Mouse (Mus musculus) MEL (cell line): ENCODE results near the gene Uchl5. TPM values are rescaled to one million over a fixed set of nuclear protein-coding genes. Genes with fewer than 3 reads are reported as not detected.

Source experiments
- DNase-seq: peaks from one replicate; pipeline ENCODE4 v3.0.0; 2011; ENCODE audit warnings: low read depth, low spot score
- H3K27ac ChIP-seq: 2 replicates; pipeline ENCODE4 v1.5.1; 2012; ENCODE audit warnings: low read depth, mild to moderate bottlenecking, control low read depth, low read length, moderate library complexity; ENCODE audit not compliant: control insufficient read depth
- H3K27me3 ChIP-seq, 2 experiments: fragments of 150-350 bp in 1 of 2; sonication (generic) in 1 of 2; 2 replicates each; pipeline ENCODE4 v1.6.1; 2012; ENCODE audit warnings: low read length in 2 of 2, mild to moderate bottlenecking in 2 of 2, improper control_type of control experiment in 1 of 2, moderate library complexity in 1 of 2; ENCODE audit not compliant: insufficient read depth in 2 of 2, control insufficient read depth in 1 of 2
- H3K36me3 ChIP-seq, 2 experiments: 2 replicates each; pipeline ENCODE4 v1.6.1; 2012 to 2014; ENCODE audit warnings: low read length in 2 of 2, improper control_type of control experiment in 1 of 2, inconsistent platforms in 1 of 2, mild to moderate bottlenecking in 1 of 2; ENCODE audit not compliant: insufficient read depth in 2 of 2, control insufficient read depth in 1 of 2
- H3K4me1 ChIP-seq, 2 experiments: fragments of 150-350 bp in 1 of 2; sonication (generic) in 1 of 2; 2 replicates each; pipeline ENCODE4 v1.6.1; 2012; ENCODE audit warnings: low read length in 2 of 2, improper control_type of control experiment in 1 of 2, mild to moderate bottlenecking in 1 of 2; ENCODE audit not compliant: insufficient read depth in 2 of 2, control insufficient read depth in 1 of 2
- H3K4me3 ChIP-seq, 2 experiments: fragments of 150-350 bp in 1 of 2; sonication (generic) in 1 of 2; 2 replicates each; pipeline ENCODE4 v1.5.1; 2012; ENCODE audit warnings: low read depth in 2 of 2, low read length in 2 of 2, mild to moderate bottlenecking in 2 of 2, moderate library complexity in 2 of 2, control low read depth in 1 of 2, improper control_type of control experiment in 1 of 2; ENCODE audit not compliant: control insufficient read depth in 1 of 2, insufficient read depth in 1 of 2
- H3K79me2 ChIP-seq: 2 replicates; pipeline ENCODE4 v1.6.1; 2012; ENCODE audit warnings: mild to moderate bottlenecking, low read length, moderate library complexity; ENCODE audit not compliant: control insufficient read depth, poor library complexity, insufficient read depth
- H3K9ac ChIP-seq: 2 replicates; pipeline ENCODE4 v1.6.1; 2012; ENCODE audit warnings: low read depth, mild to moderate bottlenecking, control low read depth, low read length, moderate library complexity; ENCODE audit not compliant: control insufficient read depth, poor library complexity, severe bottlenecking
- H3K9me3 ChIP-seq: fragments of 150-350 bp; sonication (generic); replicated peaks from 2 replicates; pipeline ENCODE4 v1.6.1; 2012; ENCODE audit warnings: mild to moderate bottlenecking, low read length, improper control_type of control experiment, moderate library complexity; ENCODE audit not compliant: insufficient read depth
- BHLHE40 ChIP-seq: IDR thresholded peaks from 2 replicates; pipeline ENCODE4 v1.6.1; 2012; ENCODE audit warnings: low read depth, mild to moderate bottlenecking, inconsistent platforms, low read length, improper control_type of control experiment, borderline replicate concordance
- CHD2 ChIP-seq: IDR thresholded peaks from 2 replicates; pipeline ENCODE4 v1.6.1; 2011; ENCODE audit warnings: low read length, improper control_type of control experiment
- CTCF ChIP-seq, 3 experiments: IDR thresholded peaks in 2 of 3; conservative IDR thresholded peaks in 1 of 3; 2 replicates each; pipeline ENCODE4 v1.5.1; 2011 to 2012; ENCODE audit warnings: low read length in 3 of 3, low read depth in 2 of 3, mild to moderate bottlenecking in 2 of 3, improper control_type of control experiment in 1 of 3, inconsistent platforms in 1 of 3, mixed read lengths in 1 of 3, moderate library complexity in 1 of 3; ENCODE audit not compliant: control insufficient read depth in 1 of 3, insufficient read depth in 1 of 3, poor library complexity in 1 of 3, severe bottlenecking in 1 of 3
- EP300 ChIP-seq, 2 experiments: IDR thresholded peaks; 2 replicates each; pipeline ENCODE4 v1.6.1; 2011; ENCODE audit warnings: improper control_type of control experiment in 2 of 2, low read length in 2 of 2, low read depth in 1 of 2, mild to moderate bottlenecking in 1 of 2
- ETS1 ChIP-seq: IDR thresholded peaks from 2 replicates; pipeline ENCODE4 v1.6.1; 2012; ENCODE audit warnings: low read depth, mild to moderate bottlenecking, inconsistent platforms, low read length, improper control_type of control experiment, moderate library complexity
- GABPA ChIP-seq: IDR thresholded peaks from 2 replicates; pipeline ENCODE4 v1.6.1; 2012; ENCODE audit warnings: low read depth, mild to moderate bottlenecking, inconsistent platforms, low read length, improper control_type of control experiment, moderate library complexity
- HCFC1 ChIP-seq: IDR thresholded peaks from 2 replicates; pipeline ENCODE4 v1.6.1; 2012; ENCODE audit warnings: low read depth, mild to moderate bottlenecking, inconsistent platforms, low read length, improper control_type of control experiment, moderate library complexity
- JUND ChIP-seq: IDR thresholded peaks from 2 replicates; pipeline ENCODE4 v1.6.1; 2011; ENCODE audit warnings: low read depth, mild to moderate bottlenecking, improper control_type of control experiment, low read length
- KAT2A ChIP-seq: conservative IDR thresholded peaks from 2 replicates; pipeline ENCODE4 v1.6.1; 2012; ENCODE audit warnings: low read depth, low read length, improper control_type of control experiment, inconsistent platforms
- MAX ChIP-seq: IDR thresholded peaks from 2 replicates; pipeline ENCODE4 v1.6.1; 2011; ENCODE audit warnings: low read length, improper control_type of control experiment
- MYB ChIP-seq: IDR thresholded peaks from 2 replicates; pipeline ENCODE4 v1.6.1; 2011; ENCODE audit warnings: mild to moderate bottlenecking, low read depth, low read length, improper control_type of control experiment
- MYC ChIP-seq: IDR thresholded peaks from 2 replicates; pipeline ENCODE4 v1.6.1; 2011; ENCODE audit warnings: low read depth, mild to moderate bottlenecking, low read length, improper control_type of control experiment, moderate library complexity
- POLR2A ChIP-seq, 2 experiments: IDR thresholded peaks; 2 replicates each; pipeline ENCODE4 v1.6.1; 2011 to 2012; ENCODE audit warnings: low read length in 2 of 2, mild to moderate bottlenecking in 2 of 2, control low read depth in 1 of 2, improper control_type of control experiment in 1 of 2, low read depth in 1 of 2, moderate library complexity in 1 of 2; ENCODE audit not compliant: control insufficient read depth in 1 of 2, insufficient read depth in 1 of 2, poor library complexity in 1 of 2
- POLR2AphosphoS2 ChIP-seq: IDR thresholded peaks from 2 replicates; pipeline ENCODE4 v1.6.1; 2011; ENCODE audit warnings: low read length, improper control_type of control experiment
- RCOR1 ChIP-seq: IDR thresholded peaks from 2 replicates; pipeline ENCODE4 v1.6.1; 2012; ENCODE audit warnings: low read depth, mild to moderate bottlenecking, inconsistent platforms, low read length, improper control_type of control experiment
- SIN3A ChIP-seq: IDR thresholded peaks from 2 replicates; pipeline ENCODE4 v1.6.1; 2012; ENCODE audit warnings: low read length, improper control_type of control experiment, inconsistent platforms
- SMC3 ChIP-seq: IDR thresholded peaks from 2 replicates; pipeline ENCODE4 v1.6.1; 2011; ENCODE audit warnings: low read depth, low read length, improper control_type of control experiment
- TBP ChIP-seq: IDR thresholded peaks from 2 replicates; pipeline ENCODE4 v1.8.0; 2011; ENCODE audit warnings: low read depth, low read length, improper control_type of control experiment
- TCF12 ChIP-seq: IDR thresholded peaks from 2 replicates; pipeline ENCODE4 v1.6.1; 2014; ENCODE audit warnings: low read depth, mild to moderate bottlenecking, inconsistent platforms, low read length, improper control_type of control experiment, moderate library complexity
- UBTF ChIP-seq: IDR thresholded peaks from 2 replicates; pipeline ENCODE4 v1.6.1; 2012; ENCODE audit warnings: low read depth, mild to moderate bottlenecking, inconsistent platforms, low read length, improper control_type of control experiment, moderate library complexity, borderline replicate concordance; ENCODE audit not compliant: insufficient read depth
- USF1 ChIP-seq: IDR thresholded peaks from 2 replicates; pipeline ENCODE4 v1.6.1; 2014; ENCODE audit warnings: low read depth, mild to moderate bottlenecking, inconsistent platforms, low read length, improper control_type of control experiment, moderate library complexity
- ZC3H11A ChIP-seq: IDR thresholded peaks from 2 replicates; pipeline ENCODE4 v1.6.1; 2012; ENCODE audit warnings: low read depth, mild to moderate bottlenecking, inconsistent platforms, low read length, improper control_type of control experiment
- ZKSCAN1 ChIP-seq: IDR thresholded peaks from 2 replicates; pipeline ENCODE4 v1.6.1; 2012; ENCODE audit warnings: low read depth, mild to moderate bottlenecking, inconsistent platforms, low read length, improper control_type of control experiment, moderate library complexity
- ZNF384 ChIP-seq: IDR thresholded peaks from 2 replicates; pipeline ENCODE4 v1.6.1; 2012; ENCODE audit warnings: low read depth, mild to moderate bottlenecking, inconsistent platforms, low read length, improper control_type of control experiment
- polyA plus RNA-seq, 2 experiments: library from polyadenylated mRNA; stranded (reverse) in 1 of 2; unstranded in 1 of 2; fragments of >175 nt in 1 of 2; fragments of >200 nt in 1 of 2; gene quantifications; 2 replicates each; pipeline versions ENCODE4 v1.2.1 to v1.2.4; 2012; ENCODE audit warnings: low replicate concordance in 2 of 2, low read depth in 1 of 2; ENCODE audit not compliant: insufficient read length in 2 of 2, insufficient read depth in 1 of 2, missing spikeins in 1 of 2
- total RNA-seq: library from RNA; depleted of rRNA; stranded (reverse); fragments of 300-350 nt; gene quantifications from 2 replicates; pipeline ENCODE4 v1.2.3, GENCODE M21; 2012

Uchl5 gene
- total and polyA plus RNA-seq, 3 experiments = 86.5 to 154 (median 110) TPM

DNA sequence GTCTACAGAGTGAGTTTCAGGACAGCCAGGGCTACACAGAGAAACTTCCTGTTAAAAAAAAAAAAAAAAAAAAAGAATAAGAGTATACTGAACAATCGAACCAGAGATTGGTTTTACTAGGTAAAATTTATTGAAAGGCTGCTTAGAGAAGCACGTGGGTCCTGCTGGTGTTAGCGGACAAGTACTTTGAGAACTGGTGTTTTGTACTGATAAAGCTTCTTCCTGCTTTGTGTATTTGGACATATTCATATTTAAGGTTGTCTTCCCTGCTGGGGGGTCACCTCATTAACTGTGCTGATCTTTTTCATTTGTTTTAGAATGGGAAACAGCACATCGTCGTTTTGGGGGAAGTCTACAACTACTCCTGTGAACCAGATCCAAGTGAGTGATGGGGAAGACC, 35.7 kb upstream of the Uchl5 start (continued):
- TF ChIP-seq SMC3 (no peak), POLR2AphosphoS2 (no peak), TCF12 (no peak), MAX (peak; percentile 75), BHLHE40 (no peak), KAT2A (no peak), TBP (no peak), USF1 (no peak), CTCF (IDR thresholded peaks at IDR 0.05 in 2 of 3, conservative IDR thresholded peaks at IDR 0.05 in 1 of 3; ENCODE audit: control insufficient read depth in 1 of 3, insufficient read depth in 1 of 3, low read depth in 2 of 3, low read length in 3 of 3, poor library complexity in 1 of 3, severe bottlenecking in 1 of 3) (no peak)
- TF ChIP-seq, all 39 proteins: peak for 8

DNA sequence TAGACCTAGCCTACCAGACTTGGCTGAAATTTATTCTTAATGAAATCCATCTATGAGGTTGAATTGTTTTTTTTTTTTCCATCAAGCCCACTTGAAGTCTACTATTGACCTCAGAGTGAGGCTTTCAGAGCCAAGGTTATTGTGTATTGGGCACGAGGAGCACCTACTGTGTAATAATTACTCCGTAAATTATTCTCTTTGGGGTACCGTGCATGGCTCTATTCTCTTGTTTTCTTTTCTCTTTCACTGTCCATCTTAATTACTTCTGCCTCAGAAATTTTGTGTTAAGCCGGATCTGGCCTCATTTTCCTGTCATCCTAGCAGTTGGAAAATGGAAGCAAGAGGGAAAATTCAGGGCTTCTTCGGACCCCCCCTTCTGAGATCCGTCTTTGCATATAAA, 34.9 kb upstream of the Uchl5 start:
- H3K9me3 ChIP-seq = no peaks in the 10 kb centered on the region
- no peak overlapping the region for H3K4me3 ChIP-seq
- no peaks in the 10 kb centered on the region for H3K27me3 ChIP-seq
- no peak for TF ChIP-seq MYC
- no peak for TF ChIP-seq ETS1
- TF ChIP-seq USF1 = no peak
- TF ChIP-seq UBTF = no peak
- no peak for TF ChIP-seq ZNF384
- TF ChIP-seq HCFC1 = no peak
- TF ChIP-seq KAT2A = no peak
- TF ChIP-seq RCOR1 = no peak
- TF ChIP-seq SIN3A = no peak
- no peak for TF ChIP-seq GABPA
- no peak for TF ChIP-seq CTCF (IDR thresholded peaks at IDR 0.05 in 2 of 3, conservative IDR thresholded peaks at IDR 0.05 in 1 of 3; ENCODE audit: control insufficient read depth in 1 of 3, insufficient read depth in 1 of 3, low read depth in 2 of 3, low read length in 3 of 3, poor library complexity in 1 of 3, severe bottlenecking in 1 of 3)
- TF ChIP-seq MYB = no peak
- TF ChIP-seq MAX = no peak
- no peak for TF ChIP-seq ZC3H11A
- no peak for TF ChIP-seq EP300 (IDR thresholded peaks at IDR 0.05; ENCODE audit: low read depth in 1 of 2, low read length in 2 of 2)
- no peak for TF ChIP-seq POLR2A (IDR thresholded peaks at IDR 0.05; ENCODE audit: control insufficient read depth in 1 of 2, insufficient read depth in 1 of 2, low read depth in 1 of 2, low read length in 2 of 2, poor library complexity in 1 of 2)
- no peak for TF ChIP-seq ZKSCAN1
- no peak for TF ChIP-seq CHD2
- no peak for TF ChIP-seq JUND
- no peak for TF ChIP-seq TBP
- peaks cover 0 to 10% of the 10 kb centered on the region in 2 experiments; a peak in 2 of 4 replicates for H3K36me3 ChIP-seq
- H3K79me2 ChIP-seq = no peaks in the 10 kb centered on the region; the same call in 1 of the 2 replicates
- DNase-seq = no peak
- H3K27ac ChIP-seq = no peak overlapping the region
- no peaks in the 10 kb centered on the region; a peak in 1 of 4 replicates for H3K4me1 ChIP-seq
- H3K9ac ChIP-seq = no peak overlapping the region
